Mouse (Mus musculus) heart, embryonic 16.5 days (tissue): ENCODE data around the gene Rptor. TPM values are rescaled to one million over a fixed set of nuclear protein-coding genes. Genes with fewer than 3 reads are reported as not detected.

Source experiments
- ATAC-seq: fragments of 200-750 bp; cut with Nextera tagmentation; replicated peaks from 2 replicates; pipeline ENCODE4 v1.8.0; 2017; ENCODE audit warnings: moderate number of reproducible peaks; ENCODE audit not compliant: insufficient read depth, low FRiP score; ENCODE audit errors: extremely low read depth
- H3K27ac ChIP-seq: fragments of 300-500 bp; sonication (generic); 2 replicates; pipeline ENCODE4 v1.5.1; 2014; ENCODE audit warnings: mild to moderate bottlenecking, low read length, control low read depth, moderate library complexity
- H3K27me3 ChIP-seq: fragments of 300-500 bp; sonication (generic); 2 replicates; pipeline ENCODE4 v1.6.1; 2014; ENCODE audit warnings: low read length, mixed read lengths; ENCODE audit not compliant: control insufficient read depth, insufficient read depth
- H3K36me3 ChIP-seq: fragments of 300-500 bp; sonication (generic); 2 replicates; pipeline ENCODE4 v1.6.1; 2014; ENCODE audit not compliant: control insufficient read depth, insufficient read depth
- H3K4me1 ChIP-seq: fragments of 300-500 bp; sonication (generic); 2 replicates; pipeline ENCODE4 v1.6.1; 2014; ENCODE audit warnings: low read length, mixed read lengths; ENCODE audit not compliant: control insufficient read depth, insufficient read depth
- H3K4me2 ChIP-seq: fragments of 300-500 bp; sonication (generic); 2 replicates; pipeline ENCODE4 v1.6.1; 2014; ENCODE audit warnings: low read depth, mild to moderate bottlenecking, control low read depth, low read length
- H3K4me3 ChIP-seq: fragments of 300-500 bp; sonication (generic); 2 replicates; pipeline ENCODE4 v1.5.1; 2014; ENCODE audit warnings: mild to moderate bottlenecking, control low read depth, low read length
- H3K9ac ChIP-seq: fragments of 300-500 bp; sonication (generic); 2 replicates; pipeline ENCODE4 v1.6.1; 2014; ENCODE audit warnings: low read length, control low read depth
- H3K9me3 ChIP-seq: fragments of 300-500 bp; sonication (generic); replicated peaks from 2 replicates; pipeline ENCODE4 v1.6.1; 2016; ENCODE audit warnings: low read length; ENCODE audit not compliant: control insufficient read depth
- WGBS: fragments of 180-500 bp; shearing (Covaris S2); extraction: QIAGEN DNeasy Blood & Tissue Kit; methylation state at CpG from one replicate; pipeline ENCODE4 v1.1.7; 2014; 5-methylcytosine and 5-hydroxymethylcytosine counted together
- polyA plus RNA-seq: library from polyadenylated mRNA; unstranded; fragments of >200 nt; fragmentation: Nextera tagmentation; extraction: Ambion mirVana; gene quantifications from 2 replicates; pipeline ENCODE4 v1.2.1, GENCODE M21; 2015

Gene Rptor
- polyA plus RNA-seq, 1 experiment from 2014 or later: 7.0 TPM

DNA sequence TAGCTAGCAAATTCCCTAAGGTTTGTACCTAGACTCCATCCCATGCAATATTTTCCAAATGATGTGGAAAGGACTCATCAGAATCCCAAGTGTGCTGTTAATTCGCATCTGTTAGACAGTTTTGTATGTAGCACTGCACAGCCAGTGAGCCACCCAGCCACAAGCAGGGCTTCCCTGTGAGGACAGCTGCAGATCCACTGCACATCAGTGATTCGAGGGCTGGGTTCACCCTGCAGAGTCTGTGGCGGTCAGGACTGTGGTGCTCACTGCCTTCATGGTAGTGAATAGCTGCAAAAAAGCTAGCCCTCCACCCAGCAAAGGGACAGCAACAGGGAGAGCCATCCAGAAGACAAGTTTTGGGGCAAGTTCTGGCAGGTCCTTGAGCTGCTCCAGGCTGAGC lies 201.7 kb downstream of the Rptor start:
- Histone ChIP-seq H3K4me1 (peaks cover 6% of the 10 kb centered on the region; the same call in 1 of the 2 replicates), H3K27ac (no peak overlapping the region), H3K27me3 (no peaks in the 10 kb centered on the region), H3K9me3 (no peaks in the 10 kb centered on the region), H3K36me3 (no peaks in the 10 kb centered on the region), H3K9ac (no peak overlapping the region), H3K4me3 (no peak overlapping the region), H3K4me2 (no peak overlapping the region)
- ATAC-seq: no peak
- 86% methylated on average over 3 of the region's 3 CpGs for WGBS

DNA sequence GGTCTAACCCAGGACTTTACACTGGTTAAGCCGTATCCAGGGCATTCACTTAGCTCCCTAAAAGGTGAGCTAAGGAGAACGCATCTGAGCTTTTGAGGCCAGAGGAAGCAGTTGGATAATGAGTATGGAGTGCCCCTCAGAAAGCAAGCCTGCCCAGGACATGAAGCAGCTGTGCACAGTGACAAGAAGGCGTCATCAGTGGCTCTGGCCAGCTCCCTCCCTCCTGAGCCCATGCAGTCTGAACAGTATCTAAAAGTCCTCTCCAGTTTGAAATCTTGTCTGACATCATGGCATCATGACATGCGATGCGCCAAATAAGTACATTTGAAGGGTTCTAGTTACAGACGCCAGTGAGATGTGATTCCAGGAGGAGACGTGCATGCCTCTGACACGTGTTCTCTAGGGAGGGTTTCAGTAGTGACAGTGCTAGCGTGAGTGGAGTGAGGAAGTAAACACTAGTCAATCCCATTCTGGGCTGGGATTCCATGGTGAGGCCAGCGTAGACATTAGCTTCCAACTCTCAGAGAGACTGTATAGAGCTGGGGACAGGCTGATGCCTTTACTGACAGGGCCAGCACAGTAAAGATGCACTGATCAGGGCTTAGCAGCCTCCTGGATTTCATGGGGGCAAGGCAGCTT lies 202.5 kb downstream of the Rptor start:
- Histone ChIP-seq H3K4me3 (no peak overlapping the region), H3K27me3 (no peaks in the 10 kb centered on the region), H3K9me3 (no peaks in the 10 kb centered on the region), H3K4me1 (peaks cover 6% of the 10 kb centered on the region; the same call in 1 of the 2 replicates), H3K27ac (no peak overlapping the region), H3K4me2 (no peak overlapping the region), H3K36me3 (no peaks in the 10 kb centered on the region), H3K9ac (no peak overlapping the region)
- 78% methylated on average over 10 of the region's 10 CpGs for WGBS
- ATAC-seq: no peak

DNA sequence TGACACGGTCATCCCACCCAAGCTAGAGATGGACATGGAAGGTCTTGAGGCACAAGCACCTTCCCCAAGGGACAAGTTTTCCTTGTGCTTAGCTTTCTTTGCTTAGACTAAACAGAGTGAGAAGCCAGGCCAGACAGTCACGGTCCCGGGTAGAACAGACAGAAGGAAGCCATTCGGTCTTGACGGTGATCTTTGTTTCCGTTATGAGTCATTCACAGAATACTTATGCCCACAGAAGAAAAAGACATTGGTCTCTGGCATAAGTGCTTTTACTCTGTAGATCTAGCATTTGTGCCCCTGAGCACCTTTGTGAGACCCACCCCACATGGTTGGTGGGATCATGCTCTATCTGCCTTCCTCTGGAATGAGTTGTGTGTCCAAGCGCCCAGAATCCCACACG lies 203.8 kb downstream of the Rptor start:
- Histone ChIP-seq H3K27ac (no peak overlapping the region), H3K9me3 (no peaks in the 10 kb centered on the region), H3K36me3 (no peaks in the 10 kb centered on the region), H3K9ac (no peak overlapping the region), H3K4me3 (no peak overlapping the region), H3K4me1 (peaks cover 6% of the 10 kb centered on the region; the same call in 1 of the 2 replicates), H3K4me2 (no peak overlapping the region), H3K27me3 (no peaks in the 10 kb centered on the region)
- ATAC-seq: no peak
- 81% methylated on average over 8 of the region's 8 CpGs for WGBS

DNA sequence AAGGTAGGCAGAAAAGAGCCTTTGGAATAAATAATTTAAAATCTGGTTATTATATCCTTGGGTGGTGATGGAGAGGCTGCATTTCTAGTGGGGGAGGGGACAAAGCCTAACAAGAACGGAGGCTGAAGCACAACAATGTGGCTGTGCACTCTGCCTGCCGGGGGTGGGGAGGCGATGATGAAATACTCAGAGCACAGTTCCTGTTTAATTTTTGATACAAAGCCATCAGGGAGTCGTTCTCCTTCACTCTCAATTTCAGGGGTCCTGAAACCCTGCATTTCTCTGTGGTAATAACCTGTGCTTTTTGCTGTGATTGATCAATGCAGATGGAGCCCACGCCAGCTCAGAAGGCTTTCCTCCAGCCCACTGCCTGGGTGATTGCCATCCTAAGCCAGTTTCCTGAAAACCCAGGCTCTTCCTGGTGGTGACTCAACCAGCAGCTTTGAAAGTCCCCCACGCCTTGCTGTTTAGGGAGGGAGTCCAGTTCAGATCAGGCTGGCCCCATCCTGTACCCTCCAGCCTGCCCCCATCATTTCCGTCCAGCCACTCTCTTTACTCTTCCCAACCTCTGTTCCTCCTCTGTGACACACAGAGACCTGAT lies 204.8 kb downstream of the Rptor start:
- Histone ChIP-seq H3K4me2 (no peak overlapping the region), H3K27me3 (no peaks in the 10 kb centered on the region), H3K4me3 (no peak overlapping the region), H3K27ac (no peak overlapping the region), H3K4me1 (peaks cover 6% of the 10 kb centered on the region; the same call in 1 of the 2 replicates), H3K36me3 (peaks cover 6% of the 10 kb centered on the region), H3K9ac (no peak overlapping the region), H3K9me3 (no peaks in the 10 kb centered on the region)
- 0 out of 2 replicates have a peak, but pooled peaks have one; percentile 24 for ATAC-seq
- 73% methylated on average over 7 of the region's 7 CpGs for WGBS

DNA sequence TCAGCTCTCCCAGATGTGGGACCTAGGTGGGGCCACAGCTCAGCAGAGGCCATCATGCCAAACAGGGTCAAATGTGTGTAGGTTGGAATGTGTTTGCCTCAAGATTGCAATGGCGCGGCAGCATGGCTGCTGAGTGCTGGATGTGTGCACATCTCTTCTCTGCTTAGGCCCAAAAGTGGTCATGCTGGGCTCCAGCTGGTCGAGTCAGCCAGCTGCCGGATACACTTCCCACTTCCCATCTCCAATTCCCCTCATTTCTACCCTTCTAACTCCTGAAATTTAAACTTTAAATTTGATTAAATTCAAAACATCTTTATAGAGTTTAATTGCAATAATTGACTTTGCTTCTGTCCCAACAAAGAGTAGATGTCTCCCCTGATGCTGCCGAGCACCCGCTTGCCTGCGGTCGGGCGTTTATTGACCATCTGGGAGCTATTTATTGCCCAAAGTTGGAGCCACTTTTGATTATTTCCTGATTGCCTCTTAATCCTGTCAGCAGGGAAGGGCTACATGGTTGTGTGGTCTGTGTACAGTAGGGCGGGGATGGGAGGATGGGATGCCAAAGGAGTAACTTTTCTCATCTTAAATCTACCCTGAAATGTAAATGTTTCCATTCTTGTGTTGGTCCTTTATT lies 206.1 kb downstream of the Rptor start:
- WGBS: 87% methylated on average over 10 of the region's 10 CpGs
- Histone ChIP-seq H3K36me3 (peaks cover 10% of the 10 kb centered on the region), H3K27ac (no peak overlapping the region), H3K27me3 (no peaks in the 10 kb centered on the region), H3K9ac (no peak overlapping the region), H3K4me1 (peaks cover under 1% of the 10 kb centered on the region; the same call in 1 of the 2 replicates), H3K9me3 (no peaks in the 10 kb centered on the region), H3K4me3 (no peak overlapping the region), H3K4me2 (no peak overlapping the region)
- no peak for ATAC-seq

DNA sequence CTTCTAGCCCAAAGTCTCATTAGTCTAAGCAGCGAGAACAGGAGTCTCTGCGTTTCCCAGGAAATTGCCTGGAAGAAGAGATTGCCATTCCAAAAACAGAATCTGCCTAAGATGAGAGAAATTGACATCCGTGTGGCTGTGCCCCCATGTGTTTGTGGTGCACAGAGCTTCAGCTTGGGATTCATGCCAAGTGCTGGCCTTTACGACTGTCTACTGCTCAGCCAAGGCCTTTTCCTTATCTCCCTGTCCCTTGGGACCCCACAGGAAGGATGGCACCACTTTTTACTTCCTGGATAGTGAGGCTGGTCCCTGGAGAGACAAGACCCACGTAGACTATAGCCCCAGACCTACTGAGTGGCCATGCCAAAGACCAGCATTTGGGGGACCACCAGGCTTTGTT lies 206.6 kb downstream of the Rptor start:
- H3K27me3 ChIP-seq: no peaks in the 10 kb centered on the region
- H3K9me3 ChIP-seq: no peaks in the 10 kb centered on the region
- H3K4me1 ChIP-seq: no peaks in the 10 kb centered on the region
- no peak for ATAC-seq
- H3K27ac ChIP-seq: no peak overlapping the region
- H3K4me2 ChIP-seq: no peak overlapping the region
- no peak overlapping the region for H3K4me3 ChIP-seq
- 58% methylated on average over 5 of the region's 5 CpGs for WGBS
- no peak overlapping the region for H3K9ac ChIP-seq
- peaks cover 10% of the 10 kb centered on the region for H3K36me3 ChIP-seq

DNA sequence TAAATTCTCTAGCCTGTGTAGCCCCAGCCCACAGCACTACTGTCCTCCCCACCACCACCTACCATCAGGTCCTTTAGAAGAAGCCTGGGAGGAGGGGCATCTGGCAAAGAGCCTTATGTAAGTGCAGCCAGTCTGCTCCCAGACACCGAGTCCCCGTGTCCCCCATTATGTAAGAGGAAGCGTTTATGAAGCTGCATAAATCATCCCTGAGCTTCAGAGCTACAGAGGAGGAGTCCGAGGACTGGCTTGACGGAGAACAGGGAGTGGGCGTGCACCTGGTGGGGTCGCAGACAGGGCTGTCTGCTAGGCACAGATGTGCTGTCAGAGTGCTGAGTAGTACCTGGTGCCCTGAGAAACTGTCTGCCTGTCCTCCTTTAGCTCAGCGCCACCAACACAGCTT lies 208.3 kb downstream of the Rptor start:
- H3K4me3 ChIP-seq: no peak overlapping the region
- no peak for ATAC-seq
- H3K36me3 ChIP-seq: peaks cover 10% of the 10 kb centered on the region
- no peaks in the 10 kb centered on the region for H3K27me3 ChIP-seq
- no peak overlapping the region for H3K9ac ChIP-seq
- H3K9me3 ChIP-seq: no peaks in the 10 kb centered on the region
- H3K4me2 ChIP-seq: no peak overlapping the region
- no peaks in the 10 kb centered on the region for H3K4me1 ChIP-seq
- WGBS: 72% methylated on average over 8 of the region's 8 CpGs
- no peak overlapping the region for H3K27ac ChIP-seq

DNA sequence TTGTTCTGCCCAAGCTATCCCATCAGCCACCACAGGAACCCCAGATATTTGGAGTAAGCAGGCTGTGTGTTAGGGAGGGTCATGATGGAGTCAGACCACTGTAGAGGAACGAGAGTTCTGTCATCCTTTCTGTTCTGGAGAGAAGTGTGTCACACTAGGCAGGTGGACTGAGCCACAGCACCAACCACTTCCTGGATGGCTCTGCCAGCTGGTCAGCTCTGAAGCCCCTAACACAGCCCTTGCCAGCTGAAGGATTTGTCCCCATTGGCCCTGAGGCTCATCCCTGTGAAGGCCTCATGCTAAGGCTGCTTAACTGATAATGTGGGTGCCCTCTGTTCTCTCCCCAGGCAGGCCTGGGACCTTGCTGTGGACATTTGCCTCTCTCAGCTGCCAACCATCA lies 208.9 kb downstream of the Rptor start:
- Histone ChIP-seq H3K9me3 (no peaks in the 10 kb centered on the region), H3K4me1 (peaks cover 2% of the 10 kb centered on the region; the same call in 1 of the 2 replicates), H3K4me3 (no peak overlapping the region), H3K36me3 (peaks cover 10% of the 10 kb centered on the region), H3K4me2 (no peak overlapping the region), H3K27me3 (no peaks in the 10 kb centered on the region), H3K27ac (no peak overlapping the region), H3K9ac (no peak overlapping the region)
- WGBS: 100% methylated on average over 1 of the region's 1 CpGs
- ATAC-seq: no peak

DNA sequence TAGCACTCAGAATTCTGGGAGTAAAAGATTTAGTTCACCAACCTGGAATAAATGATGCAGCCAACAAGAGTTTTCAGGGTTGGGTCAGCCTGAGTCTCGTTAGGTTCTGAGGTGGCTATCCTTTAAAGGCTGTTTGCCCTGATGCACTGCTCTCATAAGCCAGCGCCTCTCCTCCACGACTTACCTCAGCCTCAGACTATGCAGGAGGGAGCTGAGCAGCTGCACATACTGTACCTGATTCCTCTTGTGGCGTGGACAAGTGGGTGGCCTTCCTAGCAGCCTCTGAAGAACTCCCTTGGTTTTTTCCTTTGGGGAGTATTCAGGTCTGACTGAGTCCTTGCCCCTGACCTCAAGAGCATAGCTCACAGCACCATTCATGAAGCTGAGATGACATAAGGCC lies 209.4 kb downstream of the Rptor start:
- no peak for ATAC-seq
- Histone ChIP-seq H3K9me3 (no peaks in the 10 kb centered on the region), H3K36me3 (peaks cover 10% of the 10 kb centered on the region), H3K27me3 (no peaks in the 10 kb centered on the region), H3K4me2 (no peak overlapping the region), H3K9ac (no peak overlapping the region), H3K27ac (no peak overlapping the region), H3K4me3 (no peak overlapping the region), H3K4me1 (peaks cover 7% of the 10 kb centered on the region; the same call in 1 of the 2 replicates)
- WGBS: 96% methylated on average over 4 of the region's 4 CpGs
